Mouse (Mus musculus) ovary, postnatal 10 days (tissue): ENCODE results near the gene Igsf21.

Experiments used
- DNase-seq: peaks from one replicate; pipeline ENCODE4 v3.0.0; 2022; ENCODE audit warnings: low spot score

Gene Igsf21

GRCm38 (mm10) chr4:140235361-140236153, 11.0 kb downstream of the Igsf21 start:
- DNase-seq: no peak

GRCm38 (mm10) chr4:140234412-140235205, 12.0 kb downstream of the Igsf21 start:
- DNase-seq: no peak

- no peak for DNase-seq
These were observed 18.7 kb downstream of the Igsf21 start for GRCm38 (mm10) chr4:140227837-140228236.

- no peak for DNase-seq
These were observed 21.4 kb downstream of the Igsf21 start for GRCm38 (mm10) chr4:140225204-140225603.

GRCm38 (mm10) chr4:140224451-140224850, 22.1 kb downstream of the Igsf21 start:
- DNase-seq: no peak

- DNase-seq: no peak
These were observed 23.5 kb downstream of the Igsf21 start for GRCm38 (mm10) chr4:140223067-140223466.

- no peak for DNase-seq
These were observed 26.1 kb downstream of the Igsf21 start for GRCm38 (mm10) chr4:140220326-140221093.

- DNase-seq: no peak
These were observed 27.4 kb downstream of the Igsf21 start for GRCm38 (mm10) chr4:140218853-140219852.

GRCm38 (mm10) chr4:140218384-140218783, 28.2 kb downstream of the Igsf21 start:
- DNase-seq: no peak

- DNase-seq: no peak
These were observed 28.6 kb downstream of the Igsf21 start for GRCm38 (mm10) chr4:140217934-140218333.

- DNase-seq: no peak
These were observed 30.5 kb downstream of the Igsf21 start for GRCm38 (mm10) chr4:140216096-140216495.

- DNase-seq: no peak
These were observed 31.4 kb downstream of the Igsf21 start for GRCm38 (mm10) chr4:140215205-140215604.

GRCm38 (mm10) chr4:140214406-140214805, 32.2 kb downstream of the Igsf21 start:
- DNase-seq: no peak

- no peak for DNase-seq
These were observed 36.3 kb downstream of the Igsf21 start for GRCm38 (mm10) chr4:140210129-140210890.

GRCm38 (mm10) chr4:140205811-140206231, 40.8 kb downstream of the Igsf21 start:
- no peak for DNase-seq

- DNase-seq: no peak
These were observed 41.8 kb downstream of the Igsf21 start for GRCm38 (mm10) chr4:140204775-140205174.

GRCm38 (mm10) chr4:140203696-140204272, 42.8 kb downstream of the Igsf21 start:
- DNase-seq: no peak

GRCm38 (mm10) chr4:140202196-140202595, 44.4 kb downstream of the Igsf21 start:
- no peak for DNase-seq

- DNase-seq: no peak
These were observed 46.3 kb downstream of the Igsf21 start for GRCm38 (mm10) chr4:140200296-140200695.

- no peak for DNase-seq
These were observed 49.9 kb downstream of the Igsf21 start for GRCm38 (mm10) chr4:140196717-140197116.
